Comparison of ENCODE assay signal across 24 mouse cellular contexts in the genomic region with DNA sequence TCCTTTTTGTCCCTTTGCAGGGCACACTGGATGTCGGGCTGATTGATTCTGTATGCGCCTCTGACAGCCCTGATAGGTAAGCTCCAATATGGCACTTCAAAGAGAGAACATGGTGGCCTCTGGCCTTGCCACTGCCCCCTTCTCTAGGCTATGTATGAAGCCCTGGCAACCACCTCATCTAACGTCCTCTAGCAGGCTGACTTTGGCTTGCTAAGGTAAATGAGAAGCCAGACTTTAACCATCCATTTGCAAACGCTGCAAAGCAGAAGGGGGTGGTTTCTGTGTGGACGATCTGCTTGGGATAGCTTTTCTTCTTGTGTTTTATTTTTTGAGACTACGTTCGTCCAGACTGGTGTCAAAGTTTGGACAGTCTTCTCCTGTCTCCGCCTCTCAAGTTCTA.
"Had no signal": no experiment of that assay in that cellular context is flagged by ENCODE, and none has a peak within 500 bp of the region (broad histone marks: within the 10 kb centered on the region; RNA-seq: fewer than 3 reads in every experiment).

No protein-coding gene starts in this region.

- H3K4me1 ChIP-seq: heart, embryonic 12.5 days; hindbrain, embryonic 10.5 days; hindbrain, embryonic 12.5 days; intestine, embryonic 15.5 days; limb, embryonic 10.5 days; liver, embryonic 13.5 days; liver, embryonic 15.5 days had no signal

- DNase-seq: gastrocnemius, postnatal 25 days; heart, adult 2 months; heart, postnatal 10 days; heart, postnatal 4 days; liver; liver, embryonic 13.5 days; liver, postnatal 0 days; lung, adult 2 months had no signal

- H3K9ac ChIP-seq: heart, embryonic 12.5 days; hindbrain, embryonic 12.5 days; hindbrain, embryonic 14.5 days; intestine, embryonic 15.5 days; limb, embryonic 12.5 days; liver, embryonic 13.5 days; liver, embryonic 15.5 days; liver, postnatal 0 days had no signal

- H3K9me3 ChIP-seq: heart, embryonic 12.5 days; hindbrain, embryonic 10.5 days; hindbrain, embryonic 12.5 days; intestine, embryonic 15.5 days; limb, embryonic 10.5 days; limb, embryonic 12.5 days; liver, embryonic 13.5 days; liver, embryonic 15.5 days had no signal

- H3K27ac ChIP-seq: heart, adult 2 months; hindbrain, embryonic 10.5 days; hindbrain, embryonic 12.5 days; hindbrain, embryonic 14.5 days; intestine, embryonic 15.5 days; kidney, postnatal 0 days; layer of hippocampus, adult 2 months; left cerebral cortex, adult 2 months; limb, embryonic 10.5 days; limb, embryonic 12.5 days; liver, embryonic 13.5 days; liver, embryonic 15.5 days had no signal

- H3K27me3 ChIP-seq: heart, embryonic 12.5 days; hindbrain, embryonic 12.5 days; intestine, embryonic 15.5 days; limb, embryonic 12.5 days; liver, embryonic 13.5 days; liver, embryonic 15.5 days had no signal

- H3K4me3 ChIP-seq: heart, adult 2 months; heart, embryonic 12.5 days; hindbrain, embryonic 10.5 days; hindbrain, embryonic 12.5 days; intestine, embryonic 15.5 days; layer of hippocampus, adult 2 months; left cerebral cortex, adult 2 months; limb, embryonic 10.5 days; limb, embryonic 12.5 days; liver, embryonic 13.5 days; liver, embryonic 15.5 days had no signal

- ATAC-seq: forebrain, embryonic 16.5 days; hindbrain, embryonic 16.5 days; inflammation-experienced regulatory T-cells, adult 6 months; intestine, embryonic 15.5 days; intestine, postnatal 0 days; liver, postnatal 0 days had no signal

- H3K4me2 ChIP-seq: heart, embryonic 12.5 days; hindbrain, embryonic 12.5 days; hindbrain, embryonic 14.5 days; intestine, embryonic 15.5 days; limb, embryonic 12.5 days; liver, embryonic 11.5 days; liver, embryonic 13.5 days; liver, embryonic 15.5 days had no signal
